Mouse (Mus musculus): ENCODE data around the gene Slc22a23. TPM values are rescaled to one million over a fixed set of nuclear protein-coding genes. Genes with fewer than 3 reads are reported as not detected.

The Slc22a23 gene
- polyA plus RNA-seq, 1 experiment from 2014 or later = 6.2 TPM

DNA sequence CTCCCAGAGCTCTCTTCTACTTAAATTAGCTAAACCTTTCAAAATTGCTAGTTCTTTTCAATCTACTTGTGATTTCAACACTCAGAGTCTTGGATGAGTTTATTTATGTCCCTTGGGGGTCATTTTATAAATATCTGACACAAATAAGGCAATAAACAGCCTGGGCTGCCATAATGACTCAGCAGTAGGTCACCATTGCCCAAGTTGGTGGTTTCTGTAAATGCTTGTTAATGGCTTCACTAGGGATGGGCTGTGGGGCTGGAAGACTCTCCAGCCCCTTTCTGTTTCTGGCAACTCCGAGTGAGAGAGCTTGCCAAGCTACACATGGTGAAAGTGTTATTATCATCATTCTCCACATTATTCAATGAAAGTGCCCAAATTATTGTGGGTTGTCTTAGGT lies 20.2 kb upstream of the Slc22a23 start:
- 55% methylated on average over 1 of the region's 1 CpGs for WGBS (ENCODE audit: insufficient replicate concordance)
- H3K27me3 ChIP-seq = no peaks in the 10 kb centered on the region
- ATAC-seq (ENCODE audit: low read depth) (no peak), DNase-seq (no peak)
- H3K4me1 ChIP-seq (replicated peaks) = 0 out of 2 replicates have a peak, but pooled peaks cover 6% of the 10 kb centered on the region
- no peaks in the 10 kb centered on the region for H3K36me3 ChIP-seq
- H3K9ac ChIP-seq = no peak overlapping the region
- H3K4me3 ChIP-seq (replicated peaks) = no peak overlapping the region
- H3K27ac ChIP-seq = no peak overlapping the region
- H3K9me3 ChIP-seq (replicated peaks) = no peaks in the 10 kb centered on the region
- H3K4me2 ChIP-seq = no peak overlapping the region

GRCm38 (mm10) chr13:34355656-34356055 lies 10.7 kb upstream of the Slc22a23 start:
- Histone ChIP-seq H3K4me1 (replicated peaks) (no peaks in the 10 kb centered on the region; the same call in 1 of the 2 replicates), H3K9me3 (replicated peaks) (no peaks in the 10 kb centered on the region), H3K36me3 (no peaks in the 10 kb centered on the region), H3K4me2 (no peak overlapping the region), H3K4me3 (replicated peaks) (no peak overlapping the region), H3K27me3 (no peaks in the 10 kb centered on the region), H3K27ac (no peak overlapping the region), H3K9ac (no peak overlapping the region)
- ATAC-seq (ENCODE audit: low read depth) (no peak), DNase-seq (no peak)
- 83% methylated on average over 5 of the region's 5 CpGs for WGBS (ENCODE audit: insufficient replicate concordance)

DNA sequence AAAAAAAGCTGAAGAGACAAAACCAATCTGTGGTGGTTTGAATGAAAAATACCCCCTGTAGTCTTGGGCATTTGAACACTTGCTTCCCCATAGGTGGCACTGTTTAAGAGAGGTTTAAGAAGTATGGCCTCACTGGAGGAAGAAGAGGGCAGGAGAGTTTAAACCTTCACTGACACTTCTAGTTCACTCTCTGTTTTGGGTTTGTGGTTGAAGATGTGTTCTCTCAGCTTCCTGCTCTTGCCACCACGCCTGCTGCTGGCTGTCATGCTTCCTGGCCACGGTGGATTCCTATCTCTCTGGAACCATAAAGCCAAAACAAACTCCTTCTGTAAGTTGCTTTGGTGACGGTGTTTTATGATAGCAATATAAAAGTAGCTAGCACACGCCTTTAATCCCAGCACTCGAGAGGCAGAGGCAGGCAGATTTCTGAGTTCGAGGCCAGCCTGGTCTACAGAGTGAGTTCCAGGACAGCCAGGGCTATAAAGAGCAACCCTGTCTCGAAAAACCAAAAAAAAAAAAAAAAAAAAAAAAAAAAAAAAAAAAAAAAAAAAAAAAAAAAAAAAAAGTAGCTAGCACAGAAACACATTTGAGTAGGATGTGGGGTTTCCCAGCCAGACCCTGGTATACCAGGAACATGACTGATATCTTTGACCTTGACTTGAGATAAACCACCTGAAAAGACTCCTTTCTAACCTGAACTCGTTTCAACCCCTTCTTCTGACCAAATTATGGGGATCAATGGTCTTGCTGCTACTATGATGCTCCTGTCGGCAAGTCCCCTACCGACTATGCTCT lies 10.0 kb upstream of the Slc22a23 start:
- no peak overlapping the region for H3K9ac ChIP-seq
- ATAC-seq (ENCODE audit: low read depth) (no peak), DNase-seq (no peak)
- H3K36me3 ChIP-seq = no peaks in the 10 kb centered on the region
- H3K4me3 ChIP-seq (replicated peaks) = no peak overlapping the region
- no peak overlapping the region for H3K27ac ChIP-seq
- no peaks in the 10 kb centered on the region for H3K27me3 ChIP-seq
- no peak overlapping the region for H3K4me2 ChIP-seq
- no peaks in the 10 kb centered on the region for H3K9me3 ChIP-seq (replicated peaks)
- WGBS (ENCODE audit: insufficient replicate concordance) = 56% methylated on average over 10 of the region's 10 CpGs
- no peaks in the 10 kb centered on the region; the same call in 1 of the 2 replicates for H3K4me1 ChIP-seq (replicated peaks)

DNA sequence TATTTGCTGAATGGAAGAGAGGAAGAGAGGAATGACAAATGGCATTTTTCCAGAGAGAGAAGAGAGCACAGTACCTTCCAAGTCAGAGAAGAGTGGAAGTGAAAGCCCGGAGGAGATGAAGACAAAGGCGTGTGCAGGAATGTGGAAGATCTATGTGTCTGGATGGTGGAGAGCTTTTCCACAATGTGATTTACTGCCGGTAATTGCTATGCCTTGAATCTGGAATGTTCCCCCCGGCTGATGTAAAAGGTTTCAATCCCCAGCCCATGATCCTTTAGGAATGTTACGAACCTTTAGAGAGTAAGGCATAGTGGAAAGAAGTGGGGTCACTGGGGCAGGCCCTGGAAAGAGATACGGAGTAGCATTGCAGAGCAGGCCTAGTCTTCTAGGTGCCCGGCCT lies 8.3 kb upstream of the Slc22a23 start:
- WGBS (ENCODE audit: insufficient replicate concordance) = 82% methylated on average over 7 of the region's 7 CpGs
- Histone ChIP-seq H3K4me1 (replicated peaks) (peaks cover 18% of the 10 kb centered on the region), H3K9ac (no peak overlapping the region), H3K27ac (no peak overlapping the region), H3K27me3 (no peaks in the 10 kb centered on the region), H3K36me3 (no peaks in the 10 kb centered on the region), H3K4me2 (no peak overlapping the region), H3K4me3 (replicated peaks) (no peak overlapping the region), H3K9me3 (replicated peaks) (no peaks in the 10 kb centered on the region)
- DNase-seq (no peak), ATAC-seq (ENCODE audit: low read depth) (no peak)

DNA sequence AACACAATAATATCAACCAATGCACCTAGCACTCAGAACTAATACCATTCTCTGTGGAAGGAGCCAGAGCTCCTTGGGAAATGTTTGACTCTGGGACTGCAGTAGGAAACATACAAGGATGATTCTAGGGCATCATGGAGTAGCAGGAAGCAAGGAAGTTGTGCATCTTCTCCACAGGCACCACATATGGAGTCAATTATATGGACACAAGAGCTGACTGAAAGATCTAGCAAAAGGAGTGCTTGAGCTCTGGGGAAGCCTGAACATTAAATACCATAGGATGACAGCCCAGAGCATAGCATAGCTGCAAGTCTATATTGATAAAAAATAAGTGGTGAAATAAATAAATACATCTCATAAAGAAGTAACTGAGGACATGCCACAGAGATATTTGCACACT lies 6.5 kb upstream of the Slc22a23 start:
- H3K9ac ChIP-seq = no peak overlapping the region
- H3K4me1 ChIP-seq (replicated peaks) = peaks cover 36% of the 10 kb centered on the region
- H3K4me2 ChIP-seq = no peak overlapping the region
- no peaks in the 10 kb centered on the region for H3K9me3 ChIP-seq (replicated peaks)
- no peak overlapping the region for H3K4me3 ChIP-seq (replicated peaks)
- no peak for ATAC-seq (ENCODE audit: low read depth)
- H3K36me3 ChIP-seq = no peaks in the 10 kb centered on the region
- no peaks in the 10 kb centered on the region for H3K27me3 ChIP-seq
- DNase-seq = no peak
- 0 out of 2 replicates have a peak overlapping the region, but pooled peaks have one; percentile 1 for H3K27ac ChIP-seq

DNA sequence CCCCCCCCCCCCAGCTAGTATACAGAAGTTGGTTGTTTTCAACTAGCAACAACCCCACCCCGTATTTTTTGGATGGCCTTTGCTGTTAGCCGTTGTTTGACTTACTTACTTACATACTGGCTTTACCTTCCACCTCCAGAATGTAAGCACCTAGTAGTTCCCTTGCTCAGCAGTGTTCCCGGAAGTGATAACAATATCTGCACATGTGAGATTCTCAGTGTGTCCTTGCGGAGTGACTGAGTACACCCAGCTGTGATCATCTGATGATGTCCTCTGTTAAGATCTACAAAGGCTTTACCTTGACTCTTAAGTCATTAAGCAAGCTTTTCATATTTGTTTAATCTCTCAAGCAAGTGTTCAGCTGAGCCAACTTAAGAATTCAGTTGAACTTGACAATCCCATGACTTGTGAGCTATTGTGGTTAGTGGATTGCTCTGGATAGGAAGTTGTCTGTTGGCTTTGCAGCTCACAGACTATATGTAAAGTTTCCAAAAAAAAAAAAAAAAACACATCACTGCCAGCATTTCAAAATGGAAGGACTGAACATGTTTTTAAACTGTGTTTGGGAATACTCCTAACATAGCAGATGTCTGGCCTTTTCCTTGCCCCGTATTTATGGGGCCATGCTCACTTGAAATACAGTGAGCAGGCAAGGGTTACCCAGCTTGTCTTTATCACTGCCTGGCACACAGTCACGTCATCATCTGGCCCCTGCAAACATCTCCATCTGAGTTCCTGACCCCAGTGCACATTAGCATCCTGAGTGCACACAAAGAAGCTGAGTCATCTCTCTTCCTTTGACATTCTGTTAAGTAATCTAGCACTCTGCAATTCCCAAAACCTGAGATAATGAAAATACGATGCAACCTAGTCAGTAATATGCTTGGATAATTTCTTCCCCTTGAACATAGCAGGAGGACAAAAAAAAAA lies 3.2 kb upstream of the Slc22a23 start:
- ATAC-seq (ENCODE audit: low read depth) (peak; percentile 84), DNase-seq (peak; percentile 82)
- peak overlapping the region; percentile 97; the same call in 1 of the 2 replicates for H3K4me3 ChIP-seq (replicated peaks)

GRCm38 (mm10) chr13:34346748-34347147 lies 1.8 kb upstream of the Slc22a23 start:
- peak; percentile 48 for DNase-seq

More for the DNA sequence above, 3.2 kb upstream of the Slc22a23 start:
- peak overlapping the region; percentile 96 for H3K27ac ChIP-seq
- 11% methylated on average over 7 of the region's 7 CpGs for WGBS (ENCODE audit: insufficient replicate concordance)
- peak overlapping the region; percentile 81 for H3K4me2 ChIP-seq
- peak overlapping the region; percentile 100 for H3K9ac ChIP-seq
- H3K9me3 ChIP-seq (replicated peaks) = no peaks in the 10 kb centered on the region
- H3K27me3 ChIP-seq = no peaks in the 10 kb centered on the region
- H3K36me3 ChIP-seq = no peaks in the 10 kb centered on the region
- peaks cover 47% of the 10 kb centered on the region for H3K4me1 ChIP-seq (replicated peaks)

GRCm38 (mm10) chr13:34346238-34346637 lies 1.3 kb upstream of the Slc22a23 start:
- ATAC-seq (ENCODE audit: low read depth) (no peak), DNase-seq (peak; percentile 35)
- Histone ChIP-seq H3K27ac (peak overlapping the region; percentile 96), H3K27me3 (no peaks in the 10 kb centered on the region), H3K4me3 (replicated peaks) (peak overlapping the region; percentile 97), H3K9me3 (replicated peaks) (no peaks in the 10 kb centered on the region), H3K4me2 (peak overlapping the region; percentile 81), H3K4me1 (replicated peaks) (peaks cover 56% of the 10 kb centered on the region), H3K36me3 (peaks cover 8% of the 10 kb centered on the region), H3K9ac (peak overlapping the region; percentile 100)
- WGBS (ENCODE audit: insufficient replicate concordance) = 20% methylated on average over 7 of the region's 7 CpGs

More at GRCm38 (mm10) chr13:34346748-34347147, 1.8 kb upstream of the Slc22a23 start:
- peak; percentile 35 for ATAC-seq (ENCODE audit: low read depth)
- H3K9ac ChIP-seq = peak overlapping the region; percentile 100
- H3K27ac ChIP-seq = peak overlapping the region; percentile 96
- 7% methylated on average over 4 of the region's 4 CpGs for WGBS (ENCODE audit: insufficient replicate concordance)
- no peaks in the 10 kb centered on the region for H3K9me3 ChIP-seq (replicated peaks)
- peaks cover 4% of the 10 kb centered on the region for H3K36me3 ChIP-seq
- no peaks in the 10 kb centered on the region for H3K27me3 ChIP-seq
- H3K4me1 ChIP-seq (replicated peaks) = peaks cover 51% of the 10 kb centered on the region
- H3K4me2 ChIP-seq = peak overlapping the region; percentile 81
- peak overlapping the region; percentile 97 for H3K4me3 ChIP-seq (replicated peaks)

- ATAC-seq (ENCODE audit: low read depth) (peak; percentile 4), DNase-seq (peak; percentile 32)
- Histone ChIP-seq H3K4me2 (peak overlapping the region; percentile 81), H3K27ac (peak overlapping the region; percentile 96), H3K27me3 (no peaks in the 10 kb centered on the region), H3K36me3 (peaks cover 23% of the 10 kb centered on the region), H3K9ac (peak overlapping the region; percentile 100), H3K9me3 (replicated peaks) (no peaks in the 10 kb centered on the region), H3K4me3 (replicated peaks) (peak overlapping the region; percentile 97), H3K4me1 (replicated peaks) (peaks cover 67% of the 10 kb centered on the region)
- under 1% methylated on average over 93 of the region's 101 CpGs for WGBS (ENCODE audit: insufficient replicate concordance)
Observed at GRCm38 (mm10) chr13:34344376-34345127, 430 bp downstream of the Slc22a23 start.

DNA sequence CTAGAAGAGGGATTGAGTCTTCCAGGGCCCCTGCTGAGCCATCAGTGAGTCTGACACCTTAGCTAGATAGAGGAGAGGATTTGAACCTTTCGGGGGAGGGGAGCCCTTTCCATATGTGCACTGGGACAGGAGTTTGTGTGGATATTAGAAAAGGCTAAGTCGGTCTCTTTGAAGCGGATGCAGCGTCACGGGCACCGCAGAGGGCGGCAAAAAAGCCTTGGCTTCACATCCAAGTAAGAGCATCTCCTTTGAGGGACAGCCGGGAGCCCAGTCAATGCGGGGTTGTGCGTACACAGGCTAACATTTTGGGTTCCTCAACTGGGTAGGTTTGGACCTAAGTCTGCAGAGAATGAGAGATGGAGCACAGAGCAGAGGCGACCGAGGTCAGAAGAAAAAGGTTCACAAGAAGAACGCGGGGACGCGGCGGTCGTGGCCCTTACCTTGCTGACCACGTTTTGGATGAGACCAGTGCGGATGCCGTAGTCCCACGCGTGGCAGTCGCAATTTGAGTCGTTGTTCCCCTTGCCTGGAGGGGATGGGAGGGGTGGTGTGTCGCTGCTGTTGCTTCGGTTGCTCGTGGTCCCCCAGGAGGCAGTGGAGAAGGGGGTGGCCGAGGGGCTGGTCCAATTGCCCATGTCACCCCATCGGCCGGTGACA lies 1.1 kb downstream of the Slc22a23 start:
- Histone ChIP-seq H3K4me3 (replicated peaks) (peak overlapping the region; percentile 97), H3K27me3 (no peaks in the 10 kb centered on the region), H3K4me2 (peak overlapping the region; percentile 81), H3K36me3 (peaks cover 28% of the 10 kb centered on the region), H3K9ac (peak overlapping the region; percentile 100), H3K4me1 (replicated peaks) (peaks cover 64% of the 10 kb centered on the region), H3K9me3 (replicated peaks) (no peaks in the 10 kb centered on the region), H3K27ac (peak overlapping the region; percentile 96)
- DNase-seq = peak; percentile 53
- 2% methylated on average over 31 of the region's 31 CpGs for WGBS (ENCODE audit: insufficient replicate concordance)
- ATAC-seq (ENCODE audit: low read depth) = no peak
